Mouse (Mus musculus) ES-E14 (cell line): Measurements from ENCODE around the gene Invs.

Source experiments
- CHD2 ChIP-seq: IDR thresholded peaks from 2 replicates; pipeline ENCODE4 v1.6.1; 2014; ENCODE audit warnings: mild to moderate bottlenecking, low read depth, low read length, inconsistent platforms
- HCFC1 ChIP-seq: IDR thresholded peaks from 2 replicates; pipeline ENCODE4 v1.6.1; 2012; ENCODE audit warnings: low read length, inconsistent platforms, borderline replicate concordance; ENCODE audit not compliant: insufficient read depth
- MAFK ChIP-seq: IDR thresholded peaks from 2 replicates; pipeline ENCODE4 v1.6.1; 2014; ENCODE audit warnings: mild to moderate bottlenecking, low read depth, low read length, inconsistent platforms; ENCODE audit not compliant: insufficient read depth

- TF ChIP-seq CHD2 (no peak), HCFC1 (no peak), MAFK (peak; percentile 57)
Observed at GRCm38 (mm10) chr4:48277011-48277410, 2.5 kb upstream of the Invs start.
